Mouse (Mus musculus): ENCODE data around the gene Lgals9.

Lgals9 gene

DNA sequence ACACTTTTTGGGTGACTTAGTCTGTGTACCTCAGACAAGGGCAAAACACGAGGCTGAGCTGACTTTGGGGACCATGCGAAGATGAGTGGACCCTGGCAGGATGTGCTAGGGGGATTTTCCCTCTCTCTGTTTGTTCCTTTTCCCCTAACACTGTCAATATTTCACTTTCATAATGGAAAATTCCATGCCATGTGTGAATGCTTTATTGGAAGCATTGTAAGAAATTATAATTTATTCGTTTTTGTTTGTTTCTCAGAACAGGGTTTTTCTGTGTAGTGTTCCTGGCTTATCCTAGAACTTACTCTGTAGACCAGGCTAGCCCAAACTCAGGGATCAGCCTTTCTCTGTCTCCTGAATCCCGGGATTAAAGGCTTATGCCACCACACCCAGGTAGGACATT is 65.0 kb downstream of the Lgals9 start:
- in situ Hi-C loops (cut with MboI) = no loop called here

DNA sequence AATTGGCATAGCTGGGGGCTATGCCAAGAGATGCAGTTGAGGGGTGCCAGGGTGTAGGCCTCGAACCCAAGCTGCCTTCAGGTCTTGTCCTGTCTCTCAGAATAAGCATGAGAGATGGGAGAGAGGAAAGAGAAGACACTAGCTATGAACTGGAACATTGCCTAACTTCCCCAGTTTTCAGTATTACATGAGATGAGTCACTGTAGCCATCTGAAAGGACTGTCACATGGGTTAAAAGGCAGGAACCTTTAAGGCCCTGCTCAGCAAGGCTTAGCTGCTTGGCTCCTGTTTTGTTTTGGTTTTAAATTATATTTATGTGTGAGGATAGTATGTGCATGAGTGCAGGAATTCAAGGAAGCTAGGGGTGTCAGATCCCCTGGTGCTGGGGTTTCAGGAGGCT is 68.3 kb downstream of the Lgals9 start:
- in situ Hi-C loops (cut with MboI) = no loop called here

DNA sequence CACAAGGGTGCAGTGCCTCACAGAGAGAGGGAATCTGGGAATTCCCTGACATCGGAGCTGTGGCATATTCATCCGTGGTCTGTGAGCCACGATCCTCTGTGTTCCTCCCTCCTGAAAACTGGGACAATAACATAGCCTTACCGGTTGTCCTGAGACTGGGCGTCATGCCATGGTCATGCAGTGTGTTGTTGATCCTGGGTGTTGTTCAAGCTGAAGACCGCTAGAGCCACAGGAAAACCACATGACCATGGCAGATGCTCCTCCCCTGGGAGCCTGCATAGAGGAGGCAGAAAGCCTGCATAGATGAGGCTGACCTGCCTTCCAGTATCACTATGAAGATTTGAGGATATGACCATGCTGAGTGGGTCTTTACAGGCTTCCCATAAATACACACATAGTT is 69.3 kb downstream of the Lgals9 start:
- in situ Hi-C loops (cut with MboI) = no loop called here

Measured in mature B cell (primary cell).